Mouse (Mus musculus) Patski (cell line): ENCODE data around the gene Ttc8. TPM values are rescaled to one million over a fixed set of nuclear protein-coding genes. Genes with fewer than 3 reads are reported as not detected.

Experiments used
- ATAC-seq: fragments of 100-300 bp; one replicate; pipeline ENCODE4 v1.8.0; 2021
- CTCF ChIA-PET: fragments of 350-600 bp; sonication (Branson Sonifier 250); formaldehyde crosslinking; loops from one replicate; lab custom pipeline; 2022; ENCODE audit warnings: inconsistent platforms; lab: Charles Lee
- POLR2A ChIA-PET: fragments of 350-600 bp; sonication (Branson Sonifier 250); formaldehyde crosslinking; loops from one replicate; lab custom pipeline; 2022; ENCODE audit warnings: antibody characterized with exemption, inconsistent platforms; lab: Charles Lee
- DNase-seq: peaks from one replicate; pipeline ENCODE4 v3.0.0-alpha.2; 2011; ENCODE audit warnings: low read depth, low spot score
- H3K27me3 ChIP-seq: fragments of 371-371 bp; one replicate; pipeline ENCODE4 v1.5.1; 2021
- CTCF ChIP-seq: fragments of 100-300 bp; IDR thresholded peaks from one replicate; pipeline ENCODE4 v1.5.1; 2021
- in situ Hi-C: fragments of 300-500 bp; cut with MboI; formaldehyde crosslinking; loops from 3 replicates; pipeline ENCODE4 v1.11.1; 2018; ENCODE audit warnings: low pct_unique_long_range_greater_than_20kb, mixed read lengths
- polyA plus RNA-seq: library from polyadenylated mRNA; unstranded; gene quantifications from one replicate; pipeline ENCODE4 v1.2.3, GENCODE M21; 2021

Ttc8 gene
- polyA plus RNA-seq, 1 experiment from 2014 or later: 35.1 TPM

DNA sequence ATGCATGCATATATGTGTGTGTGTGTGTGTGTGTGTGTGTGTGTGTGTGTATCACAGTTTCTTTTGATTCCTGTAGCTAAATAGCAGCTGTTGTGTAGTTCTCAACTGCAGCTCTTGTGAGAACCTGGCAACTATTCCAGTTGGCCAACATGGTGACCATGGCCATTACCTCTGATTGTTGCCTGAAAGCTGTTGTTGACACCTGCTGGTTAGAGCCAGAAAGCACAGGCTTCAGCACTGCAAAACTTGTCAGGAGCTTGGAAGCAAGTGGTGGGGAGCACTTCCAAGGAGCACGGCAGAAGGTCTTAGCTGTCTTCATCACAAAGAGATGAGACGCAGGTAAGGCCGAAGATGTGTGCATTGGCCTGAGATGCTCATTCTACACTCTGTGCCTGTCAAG lies 51.9 kb downstream of the Ttc8 start:
- CTCF ChIA-PET: interaction anchor here (3.5 kb wide), 1 partner anchor 22 kb away, joined by 12 read pairs; no protein-coding TSS in a partner anchor
- no peak for TF ChIP-seq CTCF
- no peak for ATAC-seq
- no peak for DNase-seq
- POLR2A ChIA-PET: no interaction called here
- H3K27me3 ChIP-seq: no peaks in the 10 kb centered on the region
- in situ Hi-C loops: no loop called here

GRCm38 (mm10) chr12:98973461-98973860 lies 53.1 kb downstream of the Ttc8 start:
- TF ChIP-seq CTCF: no peak
- ChIA-PET CTCF (interaction anchor here (3.5 kb wide), 1 partner anchor 21 kb away, joined by 12 read pairs; no protein-coding TSS in a partner anchor), POLR2A (no interaction called here)
- in situ Hi-C loops: no loop called here
- DNase-seq (no peak), ATAC-seq (no peak)
- no peaks in the 10 kb centered on the region for H3K27me3 ChIP-seq

DNA sequence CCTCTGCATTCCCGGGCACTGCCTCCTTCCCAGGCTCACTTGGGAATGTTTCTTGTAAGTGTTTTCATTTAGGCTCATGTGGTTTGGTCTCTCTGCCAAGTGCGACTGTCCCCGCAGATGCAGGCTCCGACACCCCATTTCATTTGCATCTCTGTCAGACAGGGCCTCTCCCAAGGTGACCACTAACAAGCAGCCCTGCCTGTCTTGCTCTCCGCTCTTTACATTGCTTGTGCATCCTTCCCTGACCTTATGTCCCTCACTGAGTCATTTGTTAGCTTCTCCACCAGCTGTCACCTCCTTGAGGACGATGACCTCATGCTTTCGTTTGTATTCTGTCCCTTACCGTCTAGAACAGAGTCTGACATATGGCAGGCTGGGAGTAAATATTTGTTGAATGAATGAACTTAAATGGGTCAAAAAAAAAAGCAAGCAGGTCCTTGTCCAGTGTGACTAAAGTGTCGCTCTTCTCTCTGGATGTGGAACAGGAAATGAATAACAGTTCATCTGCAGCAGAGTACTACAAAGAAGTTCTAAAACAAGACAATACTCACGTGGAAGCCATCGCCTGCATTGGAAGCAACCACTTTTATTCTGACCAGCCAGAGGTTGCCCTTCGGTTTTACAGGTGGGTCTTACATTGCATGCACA lies 53.9 kb downstream of the Ttc8 start:
- POLR2A ChIA-PET: no interaction called here
- CTCF ChIA-PET: interaction anchor here (3.5 kb wide), 1 partner anchor 20 kb away, joined by 12 read pairs; no protein-coding TSS in a partner anchor

GRCm38 (mm10) chr12:98981081-98981480 lies 60.7 kb downstream of the Ttc8 start:
- TF ChIP-seq CTCF: no peak
- CTCF ChIA-PET: interaction anchor here (1.0 to 1.7 kb wide), 2 partner anchors 10 to 13 kb away, joined by 4 read pairs; no protein-coding TSS in a partner anchor
- POLR2A ChIA-PET: no interaction called here
- in situ Hi-C loops: no loop called here
- DNase-seq (no peak), ATAC-seq (no peak)
- no peaks in the 10 kb centered on the region for H3K27me3 ChIP-seq

More for the DNA sequence above, 53.9 kb downstream of the Ttc8 start:
- ATAC-seq: no peak
- TF ChIP-seq CTCF: no peak
- no peaks in the 10 kb centered on the region for H3K27me3 ChIP-seq
- in situ Hi-C loops: no loop called here
- DNase-seq: no peak

- H3K27me3 ChIP-seq: no peaks in the 10 kb centered on the region
- no peak for ATAC-seq
- DNase-seq: no peak
- TF ChIP-seq CTCF: no peak
- in situ Hi-C loops: no loop called here
- ChIA-PET CTCF (interaction anchor here (2.2 kb wide), 1 partner anchor 11 kb away, joined by 7 read pairs; no protein-coding TSS in a partner anchor), POLR2A (no interaction called here)
Observed at GRCm38 (mm10) chr12:98984785-98985184, 64.4 kb downstream of the Ttc8 start.

DNA sequence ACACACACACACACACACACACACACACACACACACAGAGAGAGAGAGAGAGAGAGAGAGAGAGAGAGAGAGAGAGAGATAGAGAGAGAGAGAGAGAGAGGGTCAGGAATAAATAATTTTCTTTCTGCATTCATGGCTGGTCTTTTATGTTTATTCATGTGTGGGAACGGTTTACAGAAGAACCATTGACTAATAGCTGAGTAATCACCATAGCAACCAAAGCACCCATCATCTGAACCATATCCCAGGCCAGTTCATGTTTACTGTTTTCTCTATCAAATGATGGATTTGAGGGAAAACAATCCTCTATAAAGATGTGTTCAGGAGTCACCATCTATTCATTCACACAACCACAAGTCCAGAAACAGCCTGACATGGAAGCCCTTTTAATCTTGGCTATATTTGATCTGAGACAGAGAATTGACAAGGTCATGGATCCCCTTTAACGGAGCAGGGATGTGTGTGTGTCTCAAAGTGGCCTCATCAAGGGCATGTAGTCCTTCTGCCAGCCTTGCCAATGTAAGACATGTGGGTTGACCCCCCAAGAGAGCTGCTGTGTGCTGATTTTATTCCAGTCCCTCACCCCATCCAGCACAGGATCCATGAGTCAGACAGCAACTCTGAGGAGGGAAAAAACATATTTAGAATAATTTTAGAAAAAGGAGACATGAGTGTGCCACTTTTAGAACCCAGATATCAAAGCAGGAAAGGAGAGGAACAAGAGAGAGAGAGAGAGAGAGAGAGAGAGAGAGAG lies 70.9 kb downstream of the Ttc8 start:
- TF ChIP-seq CTCF: no peak
- CTCF ChIA-PET: interaction anchor here (1.4 kb wide), 1 partner anchor 10 kb away, joined by 4 read pairs; no protein-coding TSS in a partner anchor
- ATAC-seq: no peak
- POLR2A ChIA-PET: interaction anchor here (0.6 kb wide), 1 partner anchor 964 kb away, joined by 4 read pairs; no protein-coding TSS in a partner anchor
- DNase-seq: no peak
- in situ Hi-C loops: no loop called here
- H3K27me3 ChIP-seq: no peaks in the 10 kb centered on the region

- in situ Hi-C loops: no loop called here
- ATAC-seq (no peak), DNase-seq (no peak)
- H3K27me3 ChIP-seq: no peaks in the 10 kb centered on the region
- no peak for TF ChIP-seq CTCF
- ChIA-PET POLR2A (no interaction called here), CTCF (no interaction called here)
Observed at GRCm38 (mm10) chr12:98991830-98992216, 71.4 kb downstream of the Ttc8 start.

DNA sequence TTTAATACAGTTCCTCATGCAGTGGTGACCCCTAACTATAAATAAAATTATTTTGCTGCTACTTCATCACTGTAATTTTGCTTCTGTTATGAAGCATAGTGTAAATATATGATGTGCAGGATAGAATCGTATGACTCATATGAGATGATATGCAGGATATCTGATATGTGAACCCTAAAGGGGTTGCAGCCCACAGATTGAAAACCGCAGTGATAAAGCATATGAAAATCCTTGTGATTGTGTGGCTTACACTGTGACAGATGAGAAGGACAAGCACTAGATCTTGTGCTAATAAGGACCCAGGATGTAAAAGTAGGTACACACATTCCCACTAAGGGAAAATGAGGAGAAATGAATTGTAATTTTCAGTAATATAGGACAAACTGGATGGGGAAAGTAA lies 73.4 kb downstream of the Ttc8 start:
- CTCF ChIA-PET: interaction anchor here (1.1 to 2.0 kb wide), 2 partner anchors 13 to 21 kb away, joined by 4 to 12 read pairs; no protein-coding TSS in a partner anchor
- in situ Hi-C loops: no loop called here

GRCm38 (mm10) chr12:98994366-98994765 lies 74.0 kb downstream of the Ttc8 start:
- DNase-seq (no peak), ATAC-seq (no peak)
- CTCF ChIA-PET: interaction anchor here (1.1 to 2.0 kb wide), 2 partner anchors 13 to 22 kb away, joined by 4 to 12 read pairs; no protein-coding TSS in a partner anchor
- in situ Hi-C loops: no loop called here
- POLR2A ChIA-PET: no interaction called here
- no peak for TF ChIP-seq CTCF
- H3K27me3 ChIP-seq: no peaks in the 10 kb centered on the region

More for the DNA sequence above, 73.4 kb downstream of the Ttc8 start:
- no peak for TF ChIP-seq CTCF
- no peaks in the 10 kb centered on the region for H3K27me3 ChIP-seq
- DNase-seq: no peak
- POLR2A ChIA-PET: no interaction called here
- ATAC-seq: no peak

- in situ Hi-C loops: no loop called here
- H3K27me3 ChIP-seq: no peaks in the 10 kb centered on the region
- ATAC-seq (no peak), DNase-seq (peak; percentile 6)
- TF ChIP-seq CTCF: no peak
- CTCF ChIA-PET: interaction anchor here (1.1 to 2.0 kb wide), 4 partner anchors 11 to 101 kb away, joined by 3 to 12 read pairs (median 5); no protein-coding TSS in a partner anchor
- POLR2A ChIA-PET: no interaction called here
Observed at GRCm38 (mm10) chr12:98995881-98996280, 75.5 kb downstream of the Ttc8 start.
